Mouse (Mus musculus) brain, embryonic 14.5 days (tissue): ENCODE results near the gene Ranbp3.

Experiments
- CTCF ChIP-seq: fragments of 200-500 bp; IDR thresholded peaks from 2 replicates; pipeline ENCODE4 v1.5.1; 2012; ENCODE audit warnings: inconsistent platforms, mild to moderate bottlenecking, moderate library complexity, borderline replicate concordance; ENCODE audit not compliant: insufficient read depth, insufficient read length; ENCODE audit errors: extremely low read depth
- POLR2A ChIP-seq: fragments of 200-500 bp; IDR thresholded peaks from 2 replicates; pipeline ENCODE4 v1.6.1; 2012; ENCODE audit warnings: mild to moderate bottlenecking, inconsistent platforms, borderline replicate concordance; ENCODE audit not compliant: poor library complexity, insufficient read depth, insufficient read length, severe bottlenecking; ENCODE audit errors: extremely low read depth

DNA sequence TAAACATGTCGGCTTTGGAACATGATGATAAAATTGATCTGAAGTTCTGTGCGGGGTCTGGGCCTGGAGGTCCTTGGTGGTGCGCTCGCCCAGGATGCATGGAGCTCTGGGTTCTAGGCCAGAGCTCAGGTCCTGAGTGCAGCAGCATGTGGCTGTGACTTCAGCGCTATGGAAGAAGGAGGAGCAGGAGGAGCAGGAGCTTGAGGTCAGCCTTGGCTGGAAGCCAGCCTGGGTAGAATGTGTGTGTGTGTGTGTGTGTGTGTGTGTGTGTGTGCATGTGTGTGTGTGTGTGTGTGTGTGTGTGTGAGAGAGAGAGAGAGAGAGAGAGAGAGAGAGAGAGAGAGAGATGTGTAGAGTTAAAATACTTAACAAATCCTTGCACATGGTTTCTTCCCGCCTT, 16.9 kb upstream of the Ranbp3 start:
- TF ChIP-seq CTCF: no peak
- TF ChIP-seq POLR2A: no peak
